Mouse (Mus musculus) kidney, postnatal 0 days (tissue): ENCODE measurements around the gene Unc5cl. TPM values are rescaled to one million over a fixed set of nuclear protein-coding genes. Genes with fewer than 3 reads are reported as not detected.

ENCODE experiments used
- ATAC-seq: fragments of 200-750 bp; cut with Nextera tagmentation; replicated peaks from 2 replicates; pipeline ENCODE4 v1.8.0; 2017; ENCODE audit warnings: low read depth, moderate number of reproducible peaks, moderate TSS enrichment, moderate library complexity; ENCODE audit not compliant: low FRiP score
- DNase-seq: peaks from one replicate; pipeline ENCODE4 v3.0.0-alpha.2; 2016; ENCODE audit warnings: low spot score
- H3K27ac ChIP-seq: fragments of 300-500 bp; sonication (generic); 2 replicates; pipeline ENCODE4 v1.5.1; 2014; ENCODE audit warnings: mild to moderate bottlenecking
- H3K27me3 ChIP-seq: fragments of 300-500 bp; sonication (generic); 2 replicates; pipeline ENCODE4 v1.6.1; 2014; ENCODE audit warnings: low read length, mixed read lengths; ENCODE audit not compliant: insufficient read depth
- H3K36me3 ChIP-seq: fragments of 300-500 bp; sonication (generic); 2 replicates; pipeline ENCODE4 v1.6.1; 2014; ENCODE audit warnings: low read length, mixed read lengths; ENCODE audit not compliant: insufficient read depth
- H3K4me1 ChIP-seq: fragments of 300-500 bp; sonication (generic); replicated peaks from 2 replicates; pipeline ENCODE4 v1.6.1; 2014; ENCODE audit warnings: antibody characterized with exemption, low read length, mixed read lengths; ENCODE audit not compliant: insufficient read depth
- H3K4me2 ChIP-seq: fragments of 300-500 bp; sonication (generic); 2 replicates; pipeline ENCODE4 v1.6.1; 2014; ENCODE audit warnings: mild to moderate bottlenecking, low read length, moderate library complexity, mixed read lengths
- H3K4me3 ChIP-seq: fragments of 300-500 bp; sonication (generic); replicated peaks from 2 replicates; pipeline ENCODE4 v1.5.1; 2014; ENCODE audit warnings: low read depth, low read length
- H3K9ac ChIP-seq: fragments of 300-500 bp; sonication (generic); 2 replicates; pipeline ENCODE4 v1.6.1; 2014; ENCODE audit warnings: low read depth, low read length
- H3K9me3 ChIP-seq: fragments of 300-500 bp; sonication (generic); replicated peaks from 2 replicates; pipeline ENCODE4 v1.6.1; 2016; ENCODE audit warnings: low read length, inconsistent platforms, mixed read lengths
- CTCF ChIP-seq: IDR thresholded peaks from 2 replicates; pipeline ENCODE4 v1.5.1; 2016; ENCODE audit warnings: antibody characterized with exemption, low read depth, mild to moderate bottlenecking, moderate library complexity
- WGBS: fragments of 180-500 bp; shearing (Covaris S2); extraction: QIAGEN DNeasy Blood & Tissue Kit; methylation state at CpG from one replicate; pipeline ENCODE4 v1.1.7; 2014; 5-methylcytosine and 5-hydroxymethylcytosine counted together
- polyA plus RNA-seq: library from polyadenylated mRNA; unstranded; fragments of >200 nt; fragmentation: Nextera tagmentation; extraction: Ambion mirVana; gene quantifications from 2 replicates; pipeline ENCODE4 v1.2.1, GENCODE M21; 2015

Unc5cl gene
- polyA plus RNA-seq, 1 experiment from 2014 or later: 3.6 TPM

DNA sequence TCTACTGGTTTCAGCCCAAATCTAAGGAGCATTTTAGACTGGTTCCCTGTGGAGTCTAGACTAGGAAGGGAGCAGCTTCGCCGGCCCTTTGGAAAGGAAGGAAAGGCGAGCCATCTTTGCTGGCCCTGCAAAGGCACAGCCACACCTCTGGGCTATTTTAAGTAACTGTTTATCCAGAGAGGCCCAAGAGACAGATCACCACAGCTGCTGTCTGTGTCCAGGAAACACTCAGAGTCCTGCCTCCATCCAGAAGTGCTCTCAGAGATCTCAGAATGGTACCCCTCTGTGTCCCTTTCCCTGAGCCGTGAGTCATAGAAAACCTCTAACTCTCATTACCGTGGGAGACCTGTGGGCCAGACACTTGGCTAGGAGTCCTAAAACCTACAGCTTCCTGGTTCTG, 24.3 kb upstream of the Unc5cl start:
- no peak overlapping the region for H3K4me2 ChIP-seq
- no peaks in the 10 kb centered on the region for H3K27me3 ChIP-seq
- no peak overlapping the region for H3K9ac ChIP-seq
- no peaks in the 10 kb centered on the region for H3K9me3 ChIP-seq
- peak overlapping the region; percentile 36; the same call in 1 of the 2 replicates for H3K27ac ChIP-seq
- H3K4me1 ChIP-seq: peaks cover 25% of the 10 kb centered on the region
- no peaks in the 10 kb centered on the region for H3K36me3 ChIP-seq
- H3K4me3 ChIP-seq: no peak overlapping the region
- WGBS: 20% methylated on average over 5 of the region's 5 CpGs
- no peak for ATAC-seq
- DNase-seq: no peak
- TF ChIP-seq CTCF: no peak

DNA sequence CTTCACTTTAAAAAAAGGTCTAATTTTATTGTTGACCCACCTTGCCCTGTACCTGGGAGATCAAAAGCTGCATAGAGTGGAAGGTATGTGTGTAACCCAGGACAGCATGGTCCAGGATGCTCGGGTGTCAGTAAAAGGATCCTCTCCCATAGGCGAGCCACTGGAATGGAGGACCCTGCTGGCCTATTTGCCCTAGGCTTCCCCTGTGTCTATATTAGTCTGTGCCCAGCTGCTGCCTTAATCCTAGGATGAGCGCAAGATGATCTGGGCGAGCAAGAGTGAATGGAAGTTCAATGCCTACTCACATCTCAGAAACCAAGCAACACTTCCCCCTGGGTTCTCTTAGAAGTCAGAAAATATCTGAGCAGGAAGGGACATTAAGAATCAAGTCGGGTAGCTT, 23.6 kb upstream of the Unc5cl start:
- no peak for DNase-seq
- H3K4me1 ChIP-seq: peaks cover 24% of the 10 kb centered on the region

DNA sequence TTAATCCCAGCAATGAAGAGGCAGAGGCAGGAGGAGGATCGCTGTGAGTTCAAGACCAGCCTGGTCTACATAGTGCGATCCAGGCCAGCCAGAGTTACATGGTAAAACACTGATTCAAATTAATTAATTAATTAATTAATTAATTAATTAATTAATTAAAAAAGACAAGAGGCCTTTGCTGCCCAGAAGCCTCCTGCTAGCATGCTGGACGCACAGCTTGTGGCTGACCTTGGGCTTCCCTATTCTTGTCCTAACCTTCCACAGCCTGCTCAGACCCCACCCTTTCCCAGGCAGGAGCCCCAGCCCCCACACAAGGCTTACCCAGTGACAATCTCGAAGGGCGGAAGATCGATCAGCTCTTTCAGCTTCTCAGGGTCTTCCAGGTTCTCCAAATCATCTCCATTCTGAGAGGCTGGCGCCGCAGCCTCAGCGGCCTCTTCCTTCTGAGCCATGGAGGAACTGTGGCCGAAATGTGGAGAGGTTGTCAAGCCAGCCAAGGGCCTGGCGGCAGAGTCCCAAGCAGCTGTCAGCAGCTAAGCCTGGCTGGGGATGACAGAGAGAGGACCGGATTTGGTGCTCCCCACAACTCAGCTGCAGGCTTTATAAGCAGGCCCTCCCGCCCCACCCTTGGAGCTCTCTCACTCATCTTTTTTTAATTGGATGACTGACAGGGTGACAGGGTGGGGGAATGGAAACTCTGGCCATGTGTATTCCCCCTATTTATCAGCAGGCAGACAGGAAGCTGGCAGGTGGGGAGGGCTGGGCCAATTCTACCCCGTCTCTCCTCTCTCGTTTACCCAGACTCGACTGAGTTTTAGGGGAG, 22.3 kb upstream of the Unc5cl start, which contains the start of gene Apobec2:
Apobec2 (minus strand) TSS at position 773 of the 823 bp plus-strand sequence.
- H3K4me1 ChIP-seq: peaks cover 23% of the 10 kb centered on the region
- no peaks in the 10 kb centered on the region for H3K36me3 ChIP-seq
- WGBS: 71% methylated on average over 16 of the region's 16 CpGs
- H3K27ac ChIP-seq: no peak within 1 kb of the TSS
- ATAC-seq (no peak), DNase-seq (no peak)
- TF ChIP-seq CTCF: no peak
- no peaks in the 10 kb centered on the region for H3K27me3 ChIP-seq
- no peak within 1 kb of the TSS for H3K4me2 ChIP-seq
- no peaks in the 10 kb centered on the region for H3K9me3 ChIP-seq
- no peak within 1 kb of the TSS for H3K9ac ChIP-seq
- H3K4me3 ChIP-seq: no peak within 1 kb of the TSS

More for the DNA sequence above, 23.6 kb upstream of the Unc5cl start:
- no peak for TF ChIP-seq CTCF
- WGBS: 57% methylated on average over 5 of the region's 5 CpGs
- Histone ChIP-seq H3K36me3 (no peaks in the 10 kb centered on the region), H3K9ac (no peak overlapping the region), H3K27me3 (no peaks in the 10 kb centered on the region), H3K4me2 (no peak overlapping the region), H3K4me3 (no peak overlapping the region), H3K9me3 (no peaks in the 10 kb centered on the region), H3K27ac (peak overlapping the region; percentile 5; the same call in 1 of the 2 replicates)
- no peak for ATAC-seq

DNA sequence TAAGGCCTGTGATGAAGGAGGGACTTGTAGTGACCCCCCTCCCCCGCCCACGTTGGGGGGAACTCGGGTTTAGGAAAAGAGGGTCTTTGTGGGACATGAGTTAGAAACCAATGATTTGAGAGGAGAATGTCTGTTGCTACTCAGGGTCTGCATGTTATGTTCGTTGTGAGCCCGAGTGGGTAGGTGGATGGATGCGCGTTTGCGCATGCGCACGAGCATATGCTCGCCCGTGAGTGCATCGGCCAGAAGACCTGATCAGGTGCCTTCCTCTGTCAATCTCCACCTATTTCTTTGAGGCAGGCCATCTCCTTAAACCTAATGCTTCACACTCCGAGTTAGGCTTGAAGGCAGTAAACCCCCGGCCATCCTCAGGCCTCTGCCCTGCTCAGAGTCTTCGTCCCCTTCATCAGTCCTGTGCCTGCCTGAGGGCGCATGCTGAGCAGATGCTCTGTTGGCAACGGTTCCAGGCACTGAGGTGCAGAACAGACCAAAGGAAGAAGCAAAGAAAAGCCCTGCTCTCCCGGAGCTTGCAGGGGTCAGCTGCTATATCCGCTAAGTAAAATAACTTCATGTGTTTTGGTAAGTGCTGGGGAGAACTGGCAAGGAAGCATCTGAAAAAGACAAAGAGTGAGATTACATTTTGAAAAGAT, 21.6 kb upstream of the Unc5cl start:
- ATAC-seq (no peak), DNase-seq (no peak)
- Histone ChIP-seq H3K27me3 (no peaks in the 10 kb centered on the region), H3K27ac (no peak overlapping the region), H3K4me3 (no peak overlapping the region), H3K4me2 (no peak overlapping the region), H3K36me3 (no peaks in the 10 kb centered on the region), H3K9me3 (no peaks in the 10 kb centered on the region), H3K9ac (no peak overlapping the region), H3K4me1 (peaks cover 24% of the 10 kb centered on the region)
- no peak for TF ChIP-seq CTCF
- WGBS: 84% methylated on average over 20 of the region's 20 CpGs

DNA sequence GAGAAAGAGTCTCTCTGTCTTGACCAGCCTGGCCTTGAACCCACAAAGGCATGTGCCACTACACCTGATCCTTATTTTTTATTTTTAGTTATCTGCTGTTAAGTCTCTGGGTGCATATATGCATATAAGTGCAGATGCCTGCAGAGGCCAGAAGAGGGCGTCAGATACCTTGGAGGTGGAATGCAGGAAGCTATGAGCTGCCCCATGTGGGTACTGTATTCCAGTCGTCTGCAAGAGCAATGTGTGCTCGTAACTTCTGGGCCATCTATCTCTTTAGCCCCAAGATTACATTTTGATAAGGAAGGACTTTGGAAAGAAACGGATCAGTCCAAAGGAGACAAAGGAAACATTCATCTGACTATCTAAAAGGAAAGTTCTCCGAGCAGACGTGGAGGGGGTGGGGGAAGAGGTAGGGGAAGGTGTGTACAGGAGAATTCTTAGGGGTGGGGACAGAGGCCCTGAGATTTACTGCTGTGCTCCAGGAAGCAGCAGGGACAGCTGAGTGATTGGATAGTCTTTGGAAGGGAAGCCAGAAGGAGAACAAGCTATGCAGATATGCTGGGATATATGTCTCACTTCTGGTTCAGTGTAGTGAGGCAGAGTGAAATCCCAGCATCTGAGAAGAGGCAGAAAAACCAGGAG, 20.9 kb upstream of the Unc5cl start:
- DNase-seq: no peak
- Histone ChIP-seq H3K4me3 (no peak overlapping the region), H3K27ac (no peak overlapping the region), H3K9me3 (no peaks in the 10 kb centered on the region), H3K4me1 (peaks cover 22% of the 10 kb centered on the region), H3K36me3 (no peaks in the 10 kb centered on the region), H3K27me3 (no peaks in the 10 kb centered on the region), H3K4me2 (no peak overlapping the region), H3K9ac (no peak overlapping the region)
- 53% methylated on average over 6 of the region's 6 CpGs for WGBS
- peak; percentile 48; the same call in 1 of the 2 replicates for TF ChIP-seq CTCF
- no peak for ATAC-seq

DNA sequence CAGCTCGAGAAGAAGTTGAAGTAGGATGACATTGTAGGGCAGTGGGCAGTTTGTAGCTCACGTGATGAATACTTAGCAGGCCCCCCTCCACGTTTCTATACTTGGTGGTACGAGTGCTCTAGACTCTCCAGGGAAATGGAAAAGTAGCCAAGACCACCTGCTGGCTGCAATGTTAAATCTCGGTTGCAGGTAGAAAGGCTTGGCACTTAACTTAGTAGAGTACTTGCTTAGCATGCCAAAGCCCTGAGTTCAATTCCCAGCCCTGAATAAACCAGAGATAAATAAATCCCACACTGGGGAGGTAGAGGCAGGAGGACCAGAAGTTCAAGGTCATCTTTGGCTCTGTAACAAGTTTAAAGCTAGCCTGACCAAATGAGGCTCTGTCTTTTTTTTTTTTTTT, 20.2 kb upstream of the Unc5cl start:
- Histone ChIP-seq H3K27ac (no peak overlapping the region), H3K9me3 (no peaks in the 10 kb centered on the region), H3K27me3 (no peaks in the 10 kb centered on the region), H3K4me3 (no peak overlapping the region), H3K4me2 (no peak overlapping the region), H3K4me1 (peaks cover 22% of the 10 kb centered on the region), H3K9ac (no peak overlapping the region), H3K36me3 (no peaks in the 10 kb centered on the region)
- no peak for TF ChIP-seq CTCF
- DNase-seq (no peak), ATAC-seq (no peak)
- 83% methylated on average over 5 of the region's 5 CpGs for WGBS
